Mouse (Mus musculus): ENCODE data around the gene Htr1a. TPM values are rescaled to one million over a fixed set of nuclear protein-coding genes. Genes with fewer than 3 reads are reported as not detected.

Htr1a gene
- not detected for polyA plus RNA-seq (2017; shearing (Covaris generic))

GRCm38 (mm10) chr13:105443339-105443738 is at the start of gene Htr1a:
TSS of gene Htr1a (plus strand) at chr13:105443639.

Other genes starting within 250 kb of the Htr1a start
- gene Rnf180, start 148.8 kb upstream of the Htr1a start, polyA plus RNA-seq (2017; shearing (Covaris generic)): under 1 TPM; 0.10 to 0.48 TPM

Data from activated CD4-positive, CD25-positive, alpha-beta regulatory T cell (primary cell).